Mouse (Mus musculus) liver, embryonic 11.5 days (tissue): ENCODE results near the gene Ctrc. TPM values are rescaled to one million over a fixed set of nuclear protein-coding genes. Genes with fewer than 3 reads are reported as not detected.

Experiments used
- ATAC-seq: fragments of 200-750 bp; cut with Nextera tagmentation; replicated peaks from 2 replicates; pipeline ENCODE4 v1.8.0; 2017; ENCODE audit warnings: moderate number of reproducible peaks, mild to moderate bottlenecking, moderate TSS enrichment, moderate library complexity; ENCODE audit not compliant: low FRiP score
- DNase-seq: peaks from one replicate; pipeline ENCODE4 v3.0.0-alpha.2; 2017; ENCODE audit warnings: low spot score
- H3K27ac ChIP-seq: fragments of 300-500 bp; sonication (generic); 2 replicates; pipeline ENCODE4 v1.5.1; 2014; ENCODE audit warnings: mild to moderate bottlenecking, low read depth, low read length, control low read depth
- H3K27me3 ChIP-seq: fragments of 300-500 bp; sonication (generic); replicated peaks from 2 replicates; pipeline ENCODE4 v1.6.1; 2014; ENCODE audit warnings: low read length, mixed read lengths; ENCODE audit not compliant: control insufficient read depth, insufficient read depth
- H3K36me3 ChIP-seq: fragments of 300-500 bp; sonication (generic); 2 replicates; pipeline ENCODE4 v1.6.1; 2014; ENCODE audit warnings: mild to moderate bottlenecking, low read length, moderate library complexity, mixed read lengths; ENCODE audit not compliant: control insufficient read depth, insufficient read depth
- H3K4me1 ChIP-seq: fragments of 300-500 bp; sonication (generic); replicated peaks from 2 replicates; pipeline ENCODE4 v1.6.1; 2014; ENCODE audit warnings: low read length, mixed read lengths; ENCODE audit not compliant: control insufficient read depth, insufficient read depth
- H3K4me2 ChIP-seq: fragments of 300-500 bp; sonication (generic); 2 replicates; pipeline ENCODE4 v1.6.1; 2014; ENCODE audit warnings: mild to moderate bottlenecking, control low read depth, moderate library complexity
- H3K4me3 ChIP-seq: fragments of 300-500 bp; sonication (generic); 2 replicates; pipeline ENCODE4 v1.5.1; 2014; ENCODE audit warnings: low read depth, low read length, control low read depth
- H3K9ac ChIP-seq: fragments of 300-500 bp; sonication (generic); 2 replicates; pipeline ENCODE4 v1.6.1; 2014; ENCODE audit warnings: low read depth, low read length, control low read depth
- H3K9me3 ChIP-seq: fragments of 300-500 bp; sonication (generic); 2 replicates; pipeline ENCODE4 v1.6.1; 2016; ENCODE audit warnings: low read length, inconsistent platforms, mixed read lengths; ENCODE audit not compliant: control insufficient read depth
- WGBS: fragments of 180-500 bp; shearing (Covaris S2); extraction: QIAGEN DNeasy Blood & Tissue Kit; methylation state at CpG from one replicate; pipeline ENCODE4 v1.1.7; 2014; 5-methylcytosine and 5-hydroxymethylcytosine counted together
- polyA plus RNA-seq: library from polyadenylated mRNA; unstranded; fragments of >200 nt; fragmentation: Nextera tagmentation; extraction: Ambion mirVana; gene quantifications from 2 replicates; pipeline ENCODE4 v1.2.1, GENCODE M21; 2014

Ctrc gene
- polyA plus RNA-seq, 1 experiment from 2014 or later: not detected

GRCm38 (mm10) chr4:141863726-141864280 is 17.6 kb upstream of the Ctrc start:
- H3K36me3 ChIP-seq: peaks cover 35% of the 10 kb centered on the region
- H3K27me3 ChIP-seq: no peaks in the 10 kb centered on the region
- H3K9me3 ChIP-seq: no peaks in the 10 kb centered on the region
- DNase-seq: no peak
- no peak overlapping the region for H3K4me2 ChIP-seq
- H3K4me1 ChIP-seq: peaks cover 5% of the 10 kb centered on the region; the same call in 1 of the 2 replicates
- ATAC-seq: no peak
- no peak overlapping the region for H3K4me3 ChIP-seq
- no peak overlapping the region for H3K27ac ChIP-seq
- WGBS: 89% methylated on average over 7 of the region's 7 CpGs
- H3K9ac ChIP-seq: no peak overlapping the region

GRCm38 (mm10) chr4:141862867-141863266 is 16.7 kb upstream of the Ctrc start:
- WGBS: 82% methylated on average over 5 of the region's 5 CpGs
- no peaks in the 10 kb centered on the region for H3K9me3 ChIP-seq
- no peak overlapping the region for H3K4me3 ChIP-seq
- no peak overlapping the region for H3K9ac ChIP-seq
- ATAC-seq: no peak
- H3K27me3 ChIP-seq: no peaks in the 10 kb centered on the region
- H3K4me2 ChIP-seq: no peak overlapping the region
- no peak overlapping the region for H3K27ac ChIP-seq
- no peak for DNase-seq
- peaks cover 35% of the 10 kb centered on the region for H3K36me3 ChIP-seq
- H3K4me1 ChIP-seq: peaks cover 5% of the 10 kb centered on the region; the same call in 1 of the 2 replicates

- Histone ChIP-seq H3K9me3 (no peaks in the 10 kb centered on the region), H3K27ac (no peak overlapping the region), H3K4me1 (0 out of 2 replicates have a peak, but pooled peaks cover 2% of the 10 kb centered on the region), H3K36me3 (peaks cover 35% of the 10 kb centered on the region), H3K9ac (no peak overlapping the region), H3K4me2 (no peak overlapping the region), H3K4me3 (no peak overlapping the region), H3K27me3 (no peaks in the 10 kb centered on the region)
- DNase-seq (no peak), ATAC-seq (no peak)
- WGBS: 78% methylated on average over 17 of the region's 17 CpGs
Observed at GRCm38 (mm10) chr4:141861591-141862295, 15.6 kb upstream of the Ctrc start.

- no peak overlapping the region for H3K27ac ChIP-seq
- no peaks in the 10 kb centered on the region for H3K9me3 ChIP-seq
- DNase-seq (no peak), ATAC-seq (no peak)
- no peaks in the 10 kb centered on the region for H3K4me1 ChIP-seq
- H3K4me2 ChIP-seq: no peak overlapping the region
- no peak overlapping the region for H3K9ac ChIP-seq
- no peaks in the 10 kb centered on the region for H3K27me3 ChIP-seq
- no peak overlapping the region for H3K4me3 ChIP-seq
- H3K36me3 ChIP-seq: peaks cover 35% of the 10 kb centered on the region
- WGBS: 79% methylated on average over 19 of the region's 19 CpGs
Observed at GRCm38 (mm10) chr4:141860246-141860841, 14.2 kb upstream of the Ctrc start.

- H3K36me3 ChIP-seq: peaks cover 29% of the 10 kb centered on the region
- no peaks in the 10 kb centered on the region for H3K4me1 ChIP-seq
- H3K27me3 ChIP-seq: no peaks in the 10 kb centered on the region
- no peak for ATAC-seq
- no peak overlapping the region for H3K27ac ChIP-seq
- no peaks in the 10 kb centered on the region for H3K9me3 ChIP-seq
- H3K4me3 ChIP-seq: no peak overlapping the region
- H3K4me2 ChIP-seq: no peak overlapping the region
- DNase-seq: no peak
- no peak overlapping the region for H3K9ac ChIP-seq
- WGBS: 90% methylated on average over 14 of the region's 14 CpGs
Observed at GRCm38 (mm10) chr4:141859351-141859750, 13.2 kb upstream of the Ctrc start.

- no peak for DNase-seq
- H3K4me1 ChIP-seq: no peaks in the 10 kb centered on the region
- no peak overlapping the region for H3K9ac ChIP-seq
- H3K27ac ChIP-seq: no peak overlapping the region
- 92% methylated on average over 20 of the region's 20 CpGs for WGBS
- no peak overlapping the region for H3K4me2 ChIP-seq
- no peaks in the 10 kb centered on the region for H3K9me3 ChIP-seq
- no peaks in the 10 kb centered on the region for H3K27me3 ChIP-seq
- no peak overlapping the region for H3K4me3 ChIP-seq
- H3K36me3 ChIP-seq: peaks cover 26% of the 10 kb centered on the region
- no peak for ATAC-seq
Observed at GRCm38 (mm10) chr4:141858501-141858900, 12.3 kb upstream of the Ctrc start.

- Histone ChIP-seq H3K36me3 (peaks cover 21% of the 10 kb centered on the region), H3K4me2 (no peak overlapping the region), H3K9me3 (no peaks in the 10 kb centered on the region), H3K4me1 (no peaks in the 10 kb centered on the region), H3K27ac (no peak overlapping the region), H3K9ac (no peak overlapping the region), H3K4me3 (no peak overlapping the region), H3K27me3 (no peaks in the 10 kb centered on the region)
- ATAC-seq: peak; percentile 48
- DNase-seq: peak; percentile 84
- 18% methylated on average over 10 of the region's 10 CpGs for WGBS
Observed at GRCm38 (mm10) chr4:141857422-141857930, 11.3 kb upstream of the Ctrc start.

- Histone ChIP-seq H3K27ac (no peak overlapping the region), H3K9me3 (no peaks in the 10 kb centered on the region), H3K4me2 (no peak overlapping the region), H3K27me3 (no peaks in the 10 kb centered on the region), H3K36me3 (no peaks in the 10 kb centered on the region), H3K4me1 (no peaks in the 10 kb centered on the region), H3K4me3 (no peak overlapping the region), H3K9ac (no peak overlapping the region)
- DNase-seq: no peak
- ATAC-seq: no peak
- WGBS: 77% methylated on average over 9 of the region's 9 CpGs
Observed at GRCm38 (mm10) chr4:141853437-141853836, 7.3 kb upstream of the Ctrc start.
